Mouse (Mus musculus) c-Kit-positive CD71-positive TER-119-positive erythroid progenitor cells, embryonic 14.5 days (primary cell): ENCODE data around the gene Cript.

Source experiments
- DNase-seq: peaks from one replicate; pipeline ENCODE4 v3.0.0-alpha.2; 2013; ENCODE audit warnings: low spot score

The Cript gene

DNA sequence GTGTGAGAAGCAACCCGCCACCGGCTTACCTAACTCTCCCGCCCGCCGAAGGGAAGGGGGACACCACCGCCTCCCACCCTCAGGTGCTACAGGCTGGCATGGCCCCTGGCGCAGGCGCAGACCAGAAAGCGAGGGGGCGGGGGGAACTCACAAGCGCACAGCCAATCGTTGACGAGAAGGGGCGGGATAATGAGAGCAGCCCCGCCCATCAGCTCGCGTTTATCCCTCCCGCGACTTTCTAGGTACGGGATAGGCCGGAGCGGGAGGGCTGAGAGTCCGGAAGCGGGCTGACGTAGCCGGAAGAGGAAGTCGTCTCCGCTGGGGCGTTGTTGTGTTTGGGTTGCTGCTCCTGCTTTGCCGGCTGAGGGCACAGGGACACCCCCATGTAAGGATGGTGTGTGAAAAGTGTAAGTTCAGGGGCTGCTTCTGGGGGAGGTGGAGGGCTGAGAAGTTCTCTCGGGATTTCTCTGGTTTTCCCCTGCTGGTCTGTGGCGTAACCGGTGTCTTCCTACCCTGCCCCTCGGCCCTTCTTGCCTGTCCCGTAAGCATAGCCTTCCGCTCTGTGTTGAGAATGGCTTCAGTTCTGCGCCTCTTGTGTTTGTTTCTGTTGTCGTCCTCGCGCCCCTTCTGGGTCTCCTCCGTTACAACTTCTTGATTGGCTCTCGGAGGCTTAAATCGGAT lies at the start of gene Cript, which contains the start of gene Pigf:
Cript (plus strand) TSS at position 282 of the 681 bp plus-strand sequence.
Pigf (minus strand) TSS at position 138 of the 681 bp plus-strand sequence.
- DNase-seq: peak; percentile 98

DNA sequence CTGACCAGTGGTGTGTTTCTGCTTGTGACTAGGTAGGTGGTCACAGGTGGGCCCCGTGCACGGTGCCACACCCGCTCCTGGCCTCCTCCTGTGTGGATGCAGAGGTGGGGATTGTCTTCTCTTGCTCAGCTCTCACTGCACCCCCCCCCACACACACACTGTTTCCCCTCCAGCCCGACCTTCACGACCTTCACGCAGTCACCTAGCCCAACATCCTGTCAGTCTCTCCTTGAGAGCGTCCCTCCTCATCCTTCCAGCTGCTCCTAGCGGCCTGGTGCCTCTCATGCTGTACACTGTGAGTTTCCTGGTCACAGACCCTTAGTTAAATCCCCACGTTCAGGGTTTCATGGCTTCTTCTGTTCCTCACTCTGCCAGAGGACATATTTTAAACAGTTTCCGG lies 49.0 kb upstream of the Cript start:
- DNase-seq: no peak

DNA sequence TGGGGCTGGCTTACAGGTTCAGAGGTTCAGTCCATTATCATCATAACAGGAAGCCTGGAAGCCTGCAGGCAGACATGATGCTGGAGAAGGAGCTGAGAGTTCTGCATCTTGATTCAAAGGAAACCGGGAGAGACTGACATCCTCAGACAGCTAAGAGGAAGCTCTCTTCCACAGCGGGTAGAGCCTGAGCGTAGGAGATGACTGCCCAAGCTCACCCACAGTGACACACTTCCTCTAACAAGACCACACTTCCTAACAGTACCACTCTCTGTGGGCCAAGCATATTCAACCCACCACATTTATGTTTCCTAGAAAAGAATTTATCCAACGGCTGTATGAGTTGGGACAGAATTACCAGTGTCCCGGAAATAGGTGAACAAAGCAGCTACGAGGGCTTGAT lies 46.9 kb upstream of the Cript start:
- no peak for DNase-seq

DNA sequence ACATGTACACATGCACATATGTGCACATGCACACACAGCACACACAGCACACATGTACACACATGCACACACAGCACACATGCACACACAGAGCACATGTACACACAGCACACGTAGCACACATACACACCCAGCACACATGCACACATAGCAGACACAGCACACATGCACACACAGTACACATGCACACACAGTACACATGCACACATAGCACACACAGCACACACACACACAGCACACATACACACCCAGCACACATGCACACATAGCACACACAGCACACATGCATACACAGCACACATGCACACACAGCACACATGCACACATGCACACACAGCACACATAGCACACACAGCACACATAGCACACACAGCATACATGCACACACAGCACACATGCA lies 44.1 kb upstream of the Cript start:
- DNase-seq: no peak

DNA sequence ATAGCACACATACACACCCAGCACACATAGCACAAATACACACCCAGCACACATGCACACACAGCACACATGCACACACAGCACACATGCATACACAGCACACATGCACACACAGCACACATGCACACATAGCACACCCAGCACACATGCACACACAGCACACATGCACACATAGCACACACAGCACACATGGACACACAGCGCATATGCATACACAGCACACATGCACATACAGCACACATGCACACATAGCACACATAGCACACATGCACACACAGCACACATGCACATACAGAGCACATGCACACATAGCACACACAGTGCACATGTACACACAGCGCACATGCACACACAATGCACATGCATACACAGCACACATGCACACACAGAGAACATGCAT lies 43.6 kb upstream of the Cript start:
- DNase-seq: no peak

DNA sequence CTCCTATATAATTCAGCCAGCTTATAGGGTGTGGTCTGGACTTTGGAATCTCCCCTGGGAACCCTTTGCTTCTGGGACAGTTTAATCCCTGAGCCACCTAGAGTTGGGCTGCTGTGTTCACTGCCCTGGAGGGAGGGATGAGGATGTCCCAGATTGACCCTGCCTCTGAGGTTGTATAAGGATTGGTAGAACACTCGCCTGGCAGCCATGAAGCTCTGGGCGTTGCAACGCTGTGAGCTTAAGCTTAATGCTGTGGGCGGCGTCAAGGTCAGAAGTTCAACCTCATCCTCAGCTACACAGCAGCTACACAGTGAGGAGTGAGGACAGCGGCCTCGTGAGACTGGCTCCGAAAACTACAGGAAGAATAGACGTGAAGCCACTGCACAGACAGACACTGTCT lies 42.9 kb upstream of the Cript start:
- no peak for DNase-seq

DNA sequence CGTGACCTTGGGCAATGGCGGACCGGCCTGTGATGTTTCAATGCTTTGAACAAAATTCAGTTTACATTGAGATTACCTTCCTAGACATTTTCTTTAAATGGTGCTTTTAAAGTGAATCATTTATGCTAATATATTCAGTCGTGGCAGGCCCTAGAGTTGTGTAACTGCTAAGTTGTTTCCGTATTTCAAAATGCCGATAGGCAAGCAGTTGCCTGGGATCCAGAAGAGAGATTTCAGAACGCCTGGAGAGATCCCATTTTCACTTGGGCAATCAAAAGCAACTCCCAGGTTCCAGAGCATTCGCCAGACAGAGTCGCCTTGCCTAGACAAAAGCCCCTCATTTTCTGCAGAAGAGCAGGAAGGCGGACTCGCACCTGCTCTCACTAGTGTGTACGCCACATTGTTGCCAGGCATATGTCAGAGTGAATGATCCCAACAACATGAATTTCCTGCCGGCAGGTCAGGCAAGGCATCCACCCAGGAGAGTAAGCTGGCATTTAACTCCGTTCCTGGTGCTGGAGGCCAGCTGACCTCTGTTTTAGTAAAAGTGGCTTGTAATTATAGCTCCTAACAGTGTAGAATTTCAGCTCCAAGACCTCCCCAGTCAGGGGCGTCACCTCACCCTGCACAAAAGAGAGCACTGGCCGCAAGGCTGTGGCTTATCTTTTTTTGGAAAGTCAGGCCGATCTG lies 38.8 kb upstream of the Cript start:
- no peak for DNase-seq

DNA sequence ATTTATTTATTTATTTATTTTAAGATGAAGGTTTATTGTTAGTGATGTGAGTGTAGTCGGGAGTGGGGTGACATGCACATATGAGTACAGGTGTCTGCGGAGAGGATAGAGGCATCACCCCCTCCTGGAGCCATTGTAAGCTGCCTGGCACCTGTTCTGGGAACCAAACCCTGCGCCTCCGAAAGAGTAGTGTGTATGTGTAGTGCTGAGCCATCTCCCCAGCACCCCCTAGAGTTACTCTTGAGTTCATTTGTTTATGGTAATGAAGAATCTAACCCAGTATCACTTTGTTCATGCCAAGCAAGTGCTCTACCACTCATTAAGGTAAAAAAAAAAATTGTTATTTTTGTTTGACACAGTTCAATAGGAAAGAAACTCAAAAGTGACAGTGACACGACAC lies 37.2 kb upstream of the Cript start:
- DNase-seq: no peak

DNA sequence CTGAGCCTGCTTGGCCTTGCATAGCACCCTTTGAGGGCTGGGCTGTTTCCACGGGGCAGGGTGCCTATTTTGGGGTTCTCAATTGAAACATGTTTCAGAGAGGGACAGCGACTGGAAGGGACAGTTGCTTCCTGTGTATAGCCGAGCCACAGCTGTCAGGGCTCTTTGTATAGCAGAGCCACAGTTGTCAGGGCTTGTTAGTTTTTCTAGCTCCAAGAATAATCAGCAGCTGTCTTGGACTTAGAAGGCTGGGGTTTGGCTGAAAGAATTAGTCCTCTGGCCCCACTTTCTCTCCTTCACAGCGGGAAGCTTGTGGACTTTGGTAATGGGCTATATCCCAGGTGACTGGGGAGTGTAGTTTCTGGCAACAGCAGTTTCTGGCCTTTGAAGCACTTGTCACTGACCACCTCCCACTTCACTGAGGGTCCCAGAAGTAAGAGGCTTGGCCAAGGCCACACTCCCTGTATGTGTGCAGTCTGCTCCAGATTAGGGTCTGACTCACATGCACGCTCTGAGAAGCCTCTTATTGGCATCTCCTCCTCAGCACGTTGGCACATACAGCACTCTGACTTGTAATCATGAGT lies 36.7 kb upstream of the Cript start:
- no peak for DNase-seq

DNA sequence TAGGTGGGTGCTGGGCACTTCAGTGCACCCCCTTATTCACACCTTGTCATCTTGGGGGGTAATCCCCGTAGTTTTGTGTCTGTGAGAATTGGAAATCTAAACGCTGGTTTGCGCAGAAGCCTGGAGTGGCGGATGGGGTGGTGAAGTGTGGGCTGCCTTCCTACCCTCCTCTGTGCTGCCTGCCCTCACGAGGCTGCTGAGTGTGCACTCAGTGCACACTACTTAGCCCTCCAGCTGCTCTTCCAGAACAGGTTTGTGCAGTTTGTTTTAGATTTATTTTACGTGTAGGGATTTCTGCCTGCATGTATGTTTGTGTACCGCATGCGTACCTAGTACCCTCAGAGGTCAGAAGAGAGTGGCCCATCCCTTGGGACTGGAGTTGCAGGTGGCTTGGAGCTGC lies 34.0 kb upstream of the Cript start:
- DNase-seq: no peak

DNA sequence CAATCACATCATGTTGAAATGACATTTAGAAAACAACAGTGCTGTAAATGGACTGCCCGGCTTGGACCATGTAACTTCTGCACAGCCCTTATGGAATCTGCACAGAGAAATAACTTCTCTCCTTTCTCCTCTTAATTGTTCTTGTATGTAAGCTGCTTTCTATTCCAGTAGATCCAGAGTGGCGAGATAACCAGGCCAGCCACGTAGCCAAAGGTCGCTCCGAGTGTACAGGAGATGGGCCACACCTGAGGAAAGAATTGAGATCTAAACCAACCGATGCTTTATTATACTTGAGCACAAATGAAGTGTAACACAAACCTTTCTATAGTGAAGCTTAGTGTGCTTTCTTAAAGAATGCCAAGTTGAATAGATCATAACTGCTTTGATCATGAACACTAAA lies 28.0 kb upstream of the Cript start:
- DNase-seq: no peak

DNA sequence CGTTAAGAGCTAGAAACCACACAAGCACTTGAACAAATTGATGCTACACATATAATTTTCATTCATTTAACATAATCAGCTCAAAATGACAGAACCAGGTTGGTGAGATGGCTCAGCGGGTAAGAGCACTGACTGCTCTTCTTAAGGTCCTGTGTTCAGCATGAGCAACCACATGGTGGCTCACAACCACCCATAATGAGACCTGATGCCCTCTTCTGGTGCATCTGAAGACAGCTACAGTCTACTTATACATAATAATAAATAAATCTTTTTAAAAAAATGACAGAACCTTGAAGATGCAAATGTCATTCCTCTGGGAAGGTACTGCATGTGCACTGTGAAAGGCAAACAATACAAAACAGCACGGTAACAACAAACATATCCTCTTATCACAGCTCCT lies 16.4 kb upstream of the Cript start:
- DNase-seq: no peak

DNA sequence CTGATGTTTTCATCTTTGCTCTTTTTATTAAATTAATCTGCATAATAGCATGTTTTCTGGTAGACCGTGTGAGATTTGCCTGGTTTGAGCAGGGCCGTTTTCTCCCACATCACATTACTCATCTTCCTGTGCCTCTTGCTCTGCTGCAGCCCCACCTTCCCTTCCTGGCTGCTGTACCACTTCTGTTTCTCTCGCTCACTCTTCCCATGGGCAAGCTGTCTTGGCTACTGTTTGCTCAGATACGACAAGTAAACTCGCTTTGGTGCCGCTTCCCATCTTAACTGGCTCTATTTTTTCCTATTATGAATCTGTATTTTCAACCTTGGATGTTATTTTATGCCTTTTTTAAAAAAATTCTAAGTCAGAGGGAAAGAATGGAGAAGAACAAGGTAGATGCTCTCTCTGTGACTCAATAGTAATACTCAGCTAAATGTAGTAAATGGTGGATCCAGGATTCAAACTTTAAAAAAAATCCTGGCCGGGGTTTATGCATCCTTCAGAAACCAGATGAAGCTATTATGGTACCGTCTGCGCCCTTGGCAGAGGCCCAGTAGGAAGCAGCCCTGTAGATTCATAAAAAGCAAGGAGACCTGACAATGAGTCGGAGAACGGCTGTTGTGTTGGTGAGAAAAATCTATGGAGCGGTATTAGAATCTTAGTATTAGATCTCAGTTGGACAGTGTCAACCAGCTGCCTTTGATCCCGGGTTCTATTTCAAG lies 13.9 kb upstream of the Cript start:
- no peak for DNase-seq

DNA sequence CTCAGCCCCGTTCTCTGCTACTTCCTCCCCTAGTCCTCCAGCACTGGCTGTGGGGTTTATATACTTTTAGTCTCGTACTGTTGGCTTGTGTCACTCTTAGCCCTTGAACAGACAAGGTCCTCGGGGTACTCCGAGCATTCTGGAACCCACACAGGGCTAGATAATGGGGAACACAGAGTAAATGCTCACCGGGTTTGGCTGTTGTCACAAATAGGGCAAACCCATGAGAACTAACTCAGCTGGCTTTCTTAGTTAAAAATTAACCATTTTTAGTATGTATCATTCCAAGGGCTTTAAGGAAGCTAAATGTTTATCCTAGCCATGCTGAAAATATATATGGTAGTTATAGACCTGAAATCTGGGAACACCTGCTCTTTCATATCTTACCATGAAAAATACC lies 5.7 kb upstream of the Cript start:
- no peak for DNase-seq

DNA sequence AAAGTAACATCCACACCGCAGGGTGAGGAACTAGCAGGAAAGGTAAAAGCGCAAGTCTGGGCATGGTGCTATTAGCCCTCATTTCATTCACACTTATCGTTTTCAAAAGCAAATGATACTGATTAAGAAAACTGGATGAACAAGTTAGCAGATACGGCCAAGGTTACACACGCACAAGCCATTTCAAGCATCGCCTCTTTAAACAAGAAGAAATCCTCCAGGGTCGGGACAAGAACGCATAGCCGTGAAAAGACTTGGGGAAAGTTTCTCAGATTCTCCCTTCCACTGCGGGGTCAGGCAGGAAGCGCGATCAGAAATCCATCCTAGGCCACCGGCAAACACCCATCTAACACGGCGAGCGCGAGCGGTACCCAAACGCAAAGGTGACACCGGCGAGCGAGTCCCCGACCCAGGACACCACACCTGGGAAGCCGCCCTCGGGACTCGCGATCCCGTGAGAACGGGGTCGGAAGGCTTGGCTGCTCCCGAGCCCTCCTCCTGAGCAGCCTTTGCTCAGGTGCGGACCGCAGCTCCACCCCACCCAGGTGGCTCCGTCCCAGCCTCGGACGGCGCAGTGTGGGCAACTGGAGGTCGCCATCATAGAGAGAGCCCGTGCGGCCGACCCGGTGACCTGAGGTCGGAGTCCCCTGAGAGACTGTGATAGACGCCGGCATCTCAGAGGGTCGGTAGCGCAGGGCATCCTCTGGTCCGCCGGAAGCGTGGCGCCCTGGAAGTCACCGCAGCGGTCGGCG lies 683 bp upstream of the Cript start:
- peak; percentile 14 for DNase-seq

DNA sequence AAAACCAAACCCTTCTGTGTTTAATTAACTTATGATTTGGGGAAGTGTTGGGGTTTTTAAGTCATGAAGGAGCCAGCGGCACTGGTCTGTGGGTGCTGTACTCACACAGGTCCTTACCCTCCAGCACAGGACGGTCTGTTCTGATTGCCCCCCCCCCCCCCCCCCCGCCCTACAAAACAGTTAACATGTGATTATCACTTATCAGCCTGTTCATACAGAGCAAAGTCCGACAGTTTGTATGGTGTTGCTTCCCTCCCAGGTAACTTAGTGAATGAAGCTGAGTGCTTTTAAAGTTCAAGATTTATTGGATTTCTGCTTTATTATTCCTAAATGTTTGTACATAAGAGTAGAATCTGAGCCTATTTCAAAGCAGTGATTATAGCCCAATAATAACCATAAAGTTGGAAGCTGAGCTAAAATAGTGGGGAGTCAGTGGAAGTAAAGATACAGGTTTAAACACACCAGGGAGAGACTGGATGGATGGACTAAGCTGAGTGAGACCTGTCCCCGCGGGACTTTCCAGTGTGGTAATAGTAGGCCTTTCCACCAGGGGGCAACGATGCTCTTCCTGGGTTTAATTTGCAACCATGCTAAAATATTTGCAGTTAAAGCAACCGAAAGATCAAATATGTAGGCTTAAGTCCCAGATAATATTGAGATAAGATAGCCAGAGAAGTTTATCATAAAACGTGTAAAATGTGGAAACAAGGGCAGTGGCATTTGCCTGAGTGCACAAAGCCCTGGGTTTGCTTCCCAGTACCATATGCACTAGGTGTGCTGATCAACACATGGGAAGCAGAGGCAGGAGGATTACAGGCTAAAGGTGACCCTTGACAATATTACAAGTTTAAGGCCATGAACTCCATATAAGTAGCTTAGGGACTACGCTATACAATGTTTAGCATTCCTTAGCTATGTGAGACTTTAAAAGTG lies 11.1 kb downstream of the Cript start:
- peak; percentile 30 for DNase-seq

DNA sequence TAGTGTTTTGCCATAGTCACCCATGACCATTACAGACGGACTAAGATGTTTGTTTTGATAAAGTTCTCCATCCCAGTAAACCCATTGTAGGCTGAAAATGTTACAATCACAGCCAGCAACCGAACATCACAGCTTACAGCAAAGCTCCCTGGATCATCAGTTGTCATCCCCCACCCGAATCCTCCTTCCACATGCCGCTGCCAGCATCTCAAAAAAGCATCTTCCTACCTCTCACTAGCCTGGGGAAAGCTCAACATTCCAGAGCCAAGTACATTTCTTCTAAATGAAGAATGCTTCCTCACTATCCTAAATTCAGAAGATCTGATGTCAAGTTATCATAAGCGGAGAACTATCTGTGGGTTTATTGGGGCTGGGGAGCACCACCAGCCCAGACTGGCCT lies 13.1 kb downstream of the Cript start:
- no peak for DNase-seq

DNA sequence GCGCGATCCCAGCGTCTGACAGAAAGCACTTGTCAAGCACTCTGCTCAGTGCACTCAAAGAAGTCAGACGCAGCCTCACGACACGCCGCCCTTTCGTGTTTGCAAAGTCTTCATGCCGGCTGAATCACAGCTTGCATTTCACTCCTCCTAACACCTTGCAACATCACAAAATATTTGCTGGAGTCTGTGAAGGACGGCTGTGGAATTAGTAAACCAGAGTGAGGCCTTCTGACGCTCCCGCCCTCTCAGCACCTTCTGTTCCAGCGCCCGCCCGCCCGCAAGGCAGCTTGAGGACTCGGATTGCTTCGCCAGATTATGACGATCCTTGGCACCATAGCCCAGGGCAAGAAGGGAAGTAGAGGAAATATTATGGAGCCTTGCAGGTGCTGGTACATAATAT lies 16.4 kb downstream of the Cript start:
- no peak for DNase-seq

DNA sequence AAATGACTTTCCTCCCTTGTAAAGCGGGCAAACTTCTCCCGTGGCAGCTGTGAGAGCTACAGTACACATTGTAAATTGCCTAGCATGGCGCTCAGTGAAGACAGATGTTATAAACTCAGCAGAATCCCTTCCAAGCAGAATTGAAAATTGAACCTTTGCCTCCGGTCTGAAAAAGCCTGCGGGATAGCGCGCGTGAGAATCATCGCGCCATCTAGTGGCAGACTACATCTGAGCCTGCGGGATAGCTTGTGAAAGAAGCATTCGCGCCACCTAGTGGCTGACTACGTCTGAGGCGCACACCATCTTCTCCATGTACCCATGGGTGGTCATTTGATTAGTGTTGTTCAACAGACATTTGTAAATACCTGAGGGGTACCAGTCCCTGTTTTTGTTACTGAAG lies 19.0 kb downstream of the Cript start:
- peak; percentile 86 for DNase-seq

DNA sequence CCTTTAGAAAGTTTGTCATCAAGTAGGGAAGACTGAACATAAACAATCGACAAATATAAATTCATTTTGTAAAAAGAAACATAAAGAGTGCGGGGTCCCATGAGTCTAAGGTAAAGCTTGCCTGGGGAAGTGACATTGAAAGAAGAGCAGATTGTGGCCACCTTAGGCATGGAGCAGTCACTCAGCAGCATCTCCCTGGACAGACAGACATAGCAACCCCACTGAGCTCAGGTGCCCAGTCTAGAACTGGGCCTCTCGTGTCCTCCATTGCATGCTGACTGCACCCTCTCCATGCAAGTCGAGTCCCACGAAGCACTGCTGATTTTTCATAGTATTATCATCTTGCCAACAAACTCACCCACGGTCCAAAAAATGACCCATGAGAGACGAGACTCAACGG lies 19.4 kb downstream of the Cript start:
- DNase-seq: no peak

DNA sequence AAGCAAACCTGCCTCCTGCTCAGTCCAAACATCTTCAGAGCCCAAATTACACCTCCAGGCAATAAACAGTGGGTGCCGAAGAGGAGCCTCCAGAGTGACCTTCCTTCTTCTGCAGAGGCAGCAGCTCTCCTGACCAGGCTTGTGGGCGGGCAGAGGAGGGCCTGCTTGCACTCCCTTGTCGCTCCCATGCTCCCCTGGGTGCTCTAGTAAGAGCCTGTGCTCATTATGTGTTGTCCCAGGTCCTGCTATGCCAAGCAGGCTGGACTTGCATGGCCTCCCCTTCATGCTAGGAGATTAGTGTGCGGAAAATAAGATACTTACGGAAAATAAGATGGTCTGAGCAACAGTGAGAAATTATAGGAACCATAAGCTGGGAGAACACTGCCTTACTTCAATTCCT lies 24.3 kb downstream of the Cript start:
- DNase-seq: no peak
